Mouse (Mus musculus) C2C12 (cell line): ENCODE results near the gene Tmem72.

Source experiments
- CTCF ChIP-seq: IDR thresholded peaks from one replicate; pipeline ENCODE4 v1.5.1; 2011; ENCODE audit not compliant: control insufficient read depth, insufficient read depth, insufficient read length
- MAX ChIP-seq: IDR thresholded peaks from one replicate; pipeline ENCODE4 v1.6.1; 2011; ENCODE audit warnings: mild to moderate bottlenecking, control low read depth
- USF1 ChIP-seq: IDR thresholded peaks from one replicate; pipeline ENCODE4 v1.6.1; 2011; ENCODE audit warnings: low read depth, mild to moderate bottlenecking, control low read depth, moderate library complexity

DNA sequence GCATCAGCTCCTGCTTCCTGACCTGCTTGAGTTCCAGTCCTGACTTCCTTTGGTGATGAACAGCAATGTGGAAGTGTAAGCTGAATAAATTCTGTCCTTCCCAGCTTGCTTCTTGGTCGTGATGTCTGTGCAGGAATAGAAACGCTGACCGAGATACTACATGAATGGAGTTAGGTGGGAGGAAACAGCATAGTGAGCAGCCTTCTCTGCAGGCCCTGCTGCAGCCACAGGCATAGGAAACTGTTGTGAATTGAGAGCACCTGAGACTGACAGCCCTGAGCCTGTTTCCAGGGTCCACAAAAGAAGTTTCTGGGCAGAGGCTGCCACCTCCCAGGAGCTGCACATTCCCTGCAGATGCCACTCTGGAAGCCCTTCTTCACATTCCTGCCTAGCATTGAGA is 2.7 kb downstream of the Tmem72 start:
- TF ChIP-seq CTCF, result no peak
- no peak for TF ChIP-seq MAX
- TF ChIP-seq USF1, result no peak
